Mouse (Mus musculus) CD8-positive naive resting alpha-beta T cell, adult 2 months (primary cell): ENCODE data around the gene Zfp526.
A peak's percentile ranks its signal among the peaks of the same experiment; 100 is the strongest.

Experiments
- DNase-seq, 2 experiments: peaks; one replicate each; pipeline ENCODE4 v3.0.0; 2022; ENCODE audit warnings: low read depth in 2 of 2, low spot score in 2 of 2

Gene Zfp526

GRCm38 (mm10) chr7:25266180-25266962 lies 45.1 kb downstream of the Zfp526 start:
- no peak for DNase-seq

GRCm38 (mm10) chr7:25267301-25267750 lies 46.1 kb downstream of the Zfp526 start, which contains the start of gene Cic:
Gene Cic, plus strand, starts transcription at chr7:25267704.
- peak; percentile 98 to 99 for DNase-seq

GRCm38 (mm10) chr7:25267751-25268463 lies 46.7 kb downstream of the Zfp526 start:
- peak; percentile 97 to 98 for DNase-seq

GRCm38 (mm10) chr7:25268588-25268987 lies 47.4 kb downstream of the Zfp526 start:
- DNase-seq = no peak

- DNase-seq = no peak
These were observed 47.8 kb downstream of the Zfp526 start for GRCm38 (mm10) chr7:25269029-25269428.

GRCm38 (mm10) chr7:25269545-25270271 lies 48.5 kb downstream of the Zfp526 start:
- no peak for DNase-seq

GRCm38 (mm10) chr7:25270652-25271633 lies 49.7 kb downstream of the Zfp526 start:
- no peak for DNase-seq

- DNase-seq = no peak
These were observed 50.6 kb downstream of the Zfp526 start for GRCm38 (mm10) chr7:25271651-25272444.

GRCm38 (mm10) chr7:25272445-25273258 lies 51.4 kb downstream of the Zfp526 start:
- no peak for DNase-seq

- DNase-seq = no peak
These were observed 52.3 kb downstream of the Zfp526 start for GRCm38 (mm10) chr7:25273259-25274241.

GRCm38 (mm10) chr7:25274571-25274970 lies 53.3 kb downstream of the Zfp526 start:
- DNase-seq = peak; percentile 51 to 56

GRCm38 (mm10) chr7:25274996-25275395 lies 53.8 kb downstream of the Zfp526 start:
- DNase-seq = no peak

- DNase-seq = no peak
These were observed 54.5 kb downstream of the Zfp526 start for GRCm38 (mm10) chr7:25275555-25276298.
